Mouse (Mus musculus): ENCODE data around the gene Uba52. TPM values are rescaled to one million over a fixed set of nuclear protein-coding genes. Genes with fewer than 3 reads are reported as not detected.

The Uba52 gene
- total RNA-seq, 1 experiment from 2014 or later: 4,881 TPM

Other genes with a start within 250 kb of the Uba52 start
- 21.1 and 38.2 TPM in 2 replicates for gene Homer3, start 228.0 kb downstream of the Uba52 start, total RNA-seq (2017)
- 96.3 and 103 TPM in 2 replicates for gene Ddx49, start 208.3 kb downstream of the Uba52 start, total RNA-seq (2017)
- gene Cope, start 208.3 kb downstream of the Uba52 start, total RNA-seq (2017): 63.0 and 75.0 TPM in 2 replicates
- 1.2 TPM in 1 of 2 replicates, not detected in the other for gene Cers1, start 195.0 kb downstream of the Uba52 start, total RNA-seq (2017)
- gene Gdf1, start 181.0 kb downstream of the Uba52 start, total RNA-seq (2017): not detected in 2 replicates
- gene Upf1, start 157.5 kb downstream of the Uba52 start, total RNA-seq (2017): 27.1 and 34.1 TPM in 2 replicates
- 0.44 and 4.1 TPM in 2 replicates for gene Comp, start 137.2 kb downstream of the Uba52 start, total RNA-seq (2017)
- gene Crtc1, start 71.2 kb downstream of the Uba52 start, total RNA-seq (2017): 5.9 and 7.1 TPM in 2 replicates
- gene Klhl26, start 33.8 kb downstream of the Uba52 start, total RNA-seq (2017): 7.8 and 7.9 TPM in 2 replicates
- gene Tmem59l, start 23.4 kb downstream of the Uba52 start, total RNA-seq (2017): 0.20 TPM in 1 of 2 replicates, not detected in the other
- not detected in 2 replicates for gene Crlf1, start 17.6 kb downstream of the Uba52 start, total RNA-seq (2017)
- 32.8 and 38.3 TPM in 2 replicates for gene Rex1bd, start 4.0 kb downstream of the Uba52 start, total RNA-seq (2017)
- gene Fkbp8, start 16.9 kb upstream of the Uba52 start, total RNA-seq (2017): 112 and 114 TPM in 2 replicates
- gene Kxd1, start 17.2 kb upstream of the Uba52 start, total RNA-seq (2017): 66.1 and 70.0 TPM in 2 replicates
- gene Ell, start 28.7 kb upstream of the Uba52 start, total RNA-seq (2017): 9.2 and 14.3 TPM in 2 replicates
- gene Isyna1, start 83.6 kb upstream of the Uba52 start, total RNA-seq (2017): 20.4 and 26.0 TPM in 2 replicates
- 24.8 and 88.6 TPM in 2 replicates for gene Ssbp4, start 98.1 kb upstream of the Uba52 start, total RNA-seq (2017)
- gene Lrrc25, start 105.4 kb upstream of the Uba52 start, total RNA-seq (2017): 1.7 and 2.3 TPM in 2 replicates
- 1.7 TPM in 1 of 2 replicates, not detected in the other for gene Gdf15, start 121.7 kb upstream of the Uba52 start, total RNA-seq (2017)
- 5.5 and 8.2 TPM in 2 replicates for gene Pgpep1, start 149.6 kb upstream of the Uba52 start, total RNA-seq (2017)
- 156 and 163 TPM in 2 replicates for gene Lsm4, start 162.4 kb upstream of the Uba52 start, total RNA-seq (2017)
- 83.4 and 89.4 TPM in 2 replicates for gene Jund, start 188.1 kb upstream of the Uba52 start, total RNA-seq (2017)
- 0.25 and 0.44 TPM in 2 replicates for gene Iqcn, start 192.7 kb upstream of the Uba52 start, total RNA-seq (2017)
- not detected in 2 replicates for gene Gm3336, start 207.7 kb upstream of the Uba52 start, total RNA-seq (2017)
- gene Pde4c, start 212.9 kb upstream of the Uba52 start, total RNA-seq (2017): 0.56 and 1.0 TPM in 2 replicates
- gene Rab3a, start 243.9 kb upstream of the Uba52 start, total RNA-seq (2017): 2.6 and 3.6 TPM in 2 replicates

Measured in hematopoietic stem cell, adult 5-6 weeks (primary cell).